Mouse (Mus musculus) E14TG2a.4 (cell line): ENCODE measurements at regions not wholly inside any gene's neighbourhood (a gene's known extent, or its start where the extent isn't known, plus 50 kb on each side); places are given as distances from the start of the nearest gene placed in this dataset.

Experiments
- H3K27me3 ChIP-seq: 2 replicates; pipeline ENCODE4 v1.6.1; 2014; ENCODE audit warnings: low read length, control low read depth; ENCODE audit not compliant: insufficient read depth
- H3K36me3 ChIP-seq: 2 replicates; pipeline ENCODE4 v1.6.1; 2014; ENCODE audit warnings: low read length, control low read depth; ENCODE audit not compliant: insufficient read depth
- H3K4me1 ChIP-seq: replicated peaks from 2 replicates; pipeline ENCODE4 v1.6.1; 2014; ENCODE audit warnings: low read depth, low read length, control low read depth
- H3K4me3 ChIP-seq: replicated peaks from 2 replicates; pipeline ENCODE4 v1.5.1; 2014; ENCODE audit warnings: mild to moderate bottlenecking, low read length
- H3K9me3 ChIP-seq: 2 replicates; pipeline ENCODE4 v1.6.1; 2014; ENCODE audit warnings: low read length, control low read depth
- CTCF ChIP-seq: conservative IDR thresholded peaks from 2 replicates; pipeline ENCODE4 v1.5.1; 2014; ENCODE audit warnings: low read length
- NANOG ChIP-seq: IDR thresholded peaks from 2 replicates; pipeline ENCODE4 v1.6.1; 2014; ENCODE audit warnings: borderline replicate concordance, low read length, mixed read lengths
- POU5F1 ChIP-seq: IDR thresholded peaks from 2 replicates; pipeline ENCODE4 v1.6.1; 2014; ENCODE audit warnings: low read length, borderline replicate concordance

- no peaks in the 10 kb centered on the region for H3K4me1 ChIP-seq
- H3K9me3 ChIP-seq, result no peaks in the 10 kb centered on the region
- H3K4me3 ChIP-seq, result no peak overlapping the region
- no peaks in the 10 kb centered on the region for H3K27me3 ChIP-seq
- no peaks in the 10 kb centered on the region for H3K36me3 ChIP-seq
- TF ChIP-seq NANOG, result no peak
- TF ChIP-seq CTCF, result no peak
- no peak for TF ChIP-seq POU5F1
Measured at GRCm38 (mm10) chr7:129533366-129533905, 58.2 kb upstream of the Wdr11 start.
